In genomic region chr3:129836051-129836697, GRCm38 (mm10) we compare ENCODE assay signal across 8 mouse cellular contexts. TPM values are rescaled to one million over a fixed set of nuclear protein-coding genes. Genes with fewer than 3 reads are reported as not detected.
DNase-seq lines count a peak whose midpoint lies in the region; ATAC-seq and TF ChIP-seq lines count a peak whose summit lies in the region.

No protein-coding gene starts in this region.

- H3K4me3 ChIP-seq in intestine, postnatal 0 days (ENCODE audit: low read depth, low read length) = peak overlapping the region; percentile 25
- H3K4me3 ChIP-seq in lung, adult 2 months (replicated peaks; ENCODE audit: extremely low read depth, low read depth, low read length) = peak overlapping the region; percentile 47
- no peak overlapping the region for H3K4me3 ChIP-seq in forebrain, postnatal 0 days (ENCODE audit: low read depth, low read length)

- no peak for TF ChIP-seq CTCF in intestine, postnatal 0 days (IDR thresholded peaks at IDR 0.05; ENCODE audit: low read depth)
- TF ChIP-seq CTCF in lung, adult 2 months (IDR thresholded peaks at IDR 0.05; ENCODE audit: insufficient read depth, low read length) = no peak
- TF ChIP-seq CTCF in forebrain, postnatal 0 days (IDR thresholded peaks at IDR 0.05; ENCODE audit: low read depth) = no peak

- peak; percentile 83 for ATAC-seq in intestine, postnatal 0 days
- no peak for ATAC-seq in erythroblast, adult 5-6 weeks (replicated peaks; ENCODE audit: low FRiP score, poor library complexity, severe bottlenecking)
- no peak for ATAC-seq in forebrain, postnatal 0 days

- TF ChIP-seq POLR2A in lung, adult 2 months (IDR thresholded peaks at IDR 0.05; ENCODE audit: borderline replicate concordance, extremely low read depth, low read depth, low read length) = peak; percentile 26; the same call in 1 of the 2 replicates

- peak overlapping the region; percentile 57 for H3K4me2 ChIP-seq in intestine, postnatal 0 days (replicated peaks; ENCODE audit: low read depth)
- H3K4me2 ChIP-seq in forebrain, postnatal 0 days (ENCODE audit: low read depth) = no peak overlapping the region

- peak; percentile 12 for DNase-seq in B cell, adult 2 months
- DNase-seq in brain, adult 2 months (ENCODE audit: low read depth, low spot score) = peak; percentile 5
- DNase-seq in lung, adult 2 months = peak; percentile 12
- no peak for DNase-seq in thymus, postnatal 25 days
- no peak for DNase-seq in forebrain, postnatal 0 days
- DNase-seq in gastrocnemius, adult 8-10 months (ENCODE audit: low spot score in 2 of 2) = no peak

- 7% methylated on average over 11 of the region's 11 CpGs for WGBS in intestine, postnatal 0 days
- 16% methylated on average over 11 of the region's 11 CpGs for WGBS in lung, adult 2 months
- WGBS in forebrain, postnatal 0 days = 10% methylated on average over 11 of the region's 11 CpGs

- peak overlapping the region; percentile 76 for H3K27ac ChIP-seq in intestine, postnatal 0 days (ENCODE audit: low read depth, low read length)
- H3K27ac ChIP-seq in forebrain, postnatal 0 days (ENCODE audit: low read depth, low read length) = no peak overlapping the region

- H3K36me3 ChIP-seq in intestine, postnatal 0 days (ENCODE audit: control insufficient read depth, insufficient read depth) = no peaks in the 10 kb centered on the region
- H3K36me3 ChIP-seq in forebrain, postnatal 0 days (ENCODE audit: insufficient read depth) = no peaks in the 10 kb centered on the region

- H3K27me3 ChIP-seq in intestine, postnatal 0 days (replicated peaks; ENCODE audit: control insufficient read depth, insufficient read depth, low read length) = no peaks in the 10 kb centered on the region
- H3K27me3 ChIP-seq in forebrain, postnatal 0 days (ENCODE audit: insufficient read depth, low read length) = no peaks in the 10 kb centered on the region

- no peaks in the 10 kb centered on the region for H3K9me3 ChIP-seq in intestine, postnatal 0 days (ENCODE audit: control insufficient read depth)
- no peaks in the 10 kb centered on the region for H3K9me3 ChIP-seq in forebrain, postnatal 0 days (ENCODE audit: low read length)

- no peaks in the 10 kb centered on the region for H3K4me1 ChIP-seq in intestine, postnatal 0 days (replicated peaks; ENCODE audit: control insufficient read depth, insufficient read depth, low read length)
- H3K4me1 ChIP-seq in lung, adult 2 months (ENCODE audit: control insufficient read depth, insufficient read depth, low read length) = no peaks in the 10 kb centered on the region; the same call in 1 of the 2 replicates
- H3K4me1 ChIP-seq in forebrain, postnatal 0 days (ENCODE audit: insufficient read depth) = no peaks in the 10 kb centered on the region

- 0 out of 2 replicates have a peak overlapping the region, but pooled peaks have one; percentile 5 for H3K9ac ChIP-seq in intestine, postnatal 0 days (ENCODE audit: low read depth, low read length)
- no peak overlapping the region for H3K9ac ChIP-seq in forebrain, postnatal 0 days

RNA-seq across cellular contexts. Expression of gene Cfi, which starts 0.5 kb away (rescaled TPM):
- polyA plus RNA-seq in intestine, postnatal 0 days (2015; fragmentation: Nextera tagmentation; extraction: Ambion mirVana) = 54.6 and 55.6 TPM in 2 replicates
- 0.59 and 0.76 TPM in 2 replicates for polyA plus RNA-seq in lung, adult 2 months (2012; rRNA removed)
- total RNA-seq in erythroblast, adult 5-6 weeks (2015; ENCODE audit: low replicate concordance) = not detected in 2 replicates
- not detected in 2 replicates for total RNA-seq in erythroblast, adult 5-6 weeks (2017; ENCODE audit: low replicate concordance)
- not detected in 2 replicates for total RNA-seq in forebrain, postnatal 0 days (2014; rRNA removed)
- 0.24 and 0.33 TPM in 2 replicates for polyA plus RNA-seq in forebrain, postnatal 0 days (2015; fragmentation: Nextera tagmentation; extraction: Ambion mirVana)
- not detected for total RNA-seq in gastrocnemius, adult 8-10 months (2022)

RNA-seq across cellular contexts. Expression of gene Gar1, which starts 5.0 kb away (rescaled TPM):
- polyA plus RNA-seq in intestine, postnatal 0 days (2015; fragmentation: Nextera tagmentation; extraction: Ambion mirVana) = 29.6 and 31.1 TPM in 2 replicates
- polyA plus RNA-seq in lung, adult 2 months (2012; rRNA removed) = 18.8 and 22.4 TPM in 2 replicates
- total RNA-seq in erythroblast, adult 5-6 weeks (2015; ENCODE audit: low replicate concordance) = 14.4 and 15.3 TPM in 2 replicates
- total RNA-seq in erythroblast, adult 5-6 weeks (2017; ENCODE audit: low replicate concordance) = 12.7 and 14.8 TPM in 2 replicates
- total RNA-seq in forebrain, postnatal 0 days (2014; rRNA removed) = 7.1 and 9.0 TPM in 2 replicates
- 30.9 and 37.3 TPM in 2 replicates for polyA plus RNA-seq in forebrain, postnatal 0 days (2015; fragmentation: Nextera tagmentation; extraction: Ambion mirVana)
- 10 to 100 TPM; 13.5 to 24.3 (median 18.7) TPM for total RNA-seq in gastrocnemius, adult 8-10 months (2022)

RNA-seq across cellular contexts. Expression of gene Rrh, which starts 13.8 kb away (rescaled TPM):
- 0.12 TPM in 1 of 2 replicates, not detected in the other for polyA plus RNA-seq in intestine, postnatal 0 days (2015; fragmentation: Nextera tagmentation; extraction: Ambion mirVana)
- 0.11 TPM in 1 of 2 replicates, not detected in the other for polyA plus RNA-seq in lung, adult 2 months (2012; rRNA removed)
- not detected in 2 replicates for total RNA-seq in erythroblast, adult 5-6 weeks (2015; ENCODE audit: low replicate concordance)
- not detected in 2 replicates for total RNA-seq in erythroblast, adult 5-6 weeks (2017; ENCODE audit: low replicate concordance)
- 0.38 and 2.8 TPM in 2 replicates for total RNA-seq in forebrain, postnatal 0 days (2014; rRNA removed)
- 0.11 and 0.15 TPM in 2 replicates for polyA plus RNA-seq in forebrain, postnatal 0 days (2015; fragmentation: Nextera tagmentation; extraction: Ambion mirVana)
- total RNA-seq in gastrocnemius, adult 8-10 months (2022) = not detected

RNA-seq across cellular contexts. Expression of gene Lrit3, which starts 32.3 kb away (rescaled TPM):
- polyA plus RNA-seq in intestine, postnatal 0 days (2015; fragmentation: Nextera tagmentation; extraction: Ambion mirVana) = 0.05 TPM in 1 of 2 replicates, not detected in the other
- polyA plus RNA-seq in lung, adult 2 months (2012; rRNA removed) = not detected in 2 replicates
- total RNA-seq in erythroblast, adult 5-6 weeks (2015; ENCODE audit: low replicate concordance) = not detected in 2 replicates
- not detected in 2 replicates for total RNA-seq in erythroblast, adult 5-6 weeks (2017; ENCODE audit: low replicate concordance)
- total RNA-seq in forebrain, postnatal 0 days (2014; rRNA removed) = not detected in 2 replicates
- polyA plus RNA-seq in forebrain, postnatal 0 days (2015; fragmentation: Nextera tagmentation; extraction: Ambion mirVana) = not detected in 2 replicates
- total RNA-seq in gastrocnemius, adult 8-10 months (2022) = not detected

RNA-seq across cellular contexts. Expression of gene Pla2g12a, which starts 42.2 kb away (rescaled TPM):
- 29.1 TPM in 2 replicates for polyA plus RNA-seq in intestine, postnatal 0 days (2015; fragmentation: Nextera tagmentation; extraction: Ambion mirVana)
- polyA plus RNA-seq in lung, adult 2 months (2012; rRNA removed) = 36.4 and 39.1 TPM in 2 replicates
- 16.1 and 29.0 TPM in 2 replicates for total RNA-seq in erythroblast, adult 5-6 weeks (2015; ENCODE audit: low replicate concordance)
- 25.8 and 27.9 TPM in 2 replicates for total RNA-seq in erythroblast, adult 5-6 weeks (2017; ENCODE audit: low replicate concordance)
- total RNA-seq in forebrain, postnatal 0 days (2014; rRNA removed) = 28.4 and 28.7 TPM in 2 replicates
- 51.7 and 55.3 TPM in 2 replicates for polyA plus RNA-seq in forebrain, postnatal 0 days (2015; fragmentation: Nextera tagmentation; extraction: Ambion mirVana)
- 10 to 100 TPM; 83.7 to 92.7 (median 86.9) TPM for total RNA-seq in gastrocnemius, adult 8-10 months (2022)

Comparison
In these comparisons a context has a peak if more than half of its experiments do, and no peak if none do; other contexts are left out.
1. DNase-seq: peak in B cell, adult 2 months (2 of 2), brain, adult 2 months (single experiment) and lung, adult 2 months (single experiment); none in thymus, postnatal 25 days (single experiment), forebrain, postnatal 0 days (single experiment) and gastrocnemius, adult 8-10 months (0 of 2).